Mouse (Mus musculus) gastrocnemius, adult 2 months (tissue): ENCODE measurements around the gene Upp2. TPM values are rescaled to one million over a fixed set of nuclear protein-coding genes. Genes with fewer than 3 reads are reported as not detected.
A peak's percentile ranks its signal among the peaks of the same experiment; 100 is the strongest.

ENCODE experiments used
- DNase-seq: peaks from one replicate; pipeline ENCODE4 v3.0.0; 2022
- H3K27ac ChIP-seq: fragments of 200-600 bp; 2 replicates; pipeline ENCODE4 v1.8.1; 2022; ENCODE audit warnings: mild to moderate bottlenecking
- H3K4me3 ChIP-seq: fragments of 200-600 bp; 2 replicates; pipeline ENCODE4 v1.8.1; 2022; ENCODE audit warnings: mild to moderate bottlenecking, moderate library complexity
- CTCF ChIP-seq: fragments of 200-600 bp; IDR thresholded peaks from 2 replicates; pipeline ENCODE4 v1.8.1; 2022; ENCODE audit warnings: antibody characterized with exemption, mild to moderate bottlenecking, moderate library complexity
- intact Hi-C: fragments of 180-260 bp; cut with DNase I; formaldehyde crosslinking; loops from one replicate; pipeline ENCODE4 v1.15.1; 2025
- total RNA-seq, 2 experiments: library from RNA; stranded (reverse); gene quantifications; 2 replicates each; pipeline ENCODE4 v1.2.3; 2021

Gene Upp2
- total RNA-seq, 2 experiments from 2014 or later: 2.0 to 2.4 TPM

DNA sequence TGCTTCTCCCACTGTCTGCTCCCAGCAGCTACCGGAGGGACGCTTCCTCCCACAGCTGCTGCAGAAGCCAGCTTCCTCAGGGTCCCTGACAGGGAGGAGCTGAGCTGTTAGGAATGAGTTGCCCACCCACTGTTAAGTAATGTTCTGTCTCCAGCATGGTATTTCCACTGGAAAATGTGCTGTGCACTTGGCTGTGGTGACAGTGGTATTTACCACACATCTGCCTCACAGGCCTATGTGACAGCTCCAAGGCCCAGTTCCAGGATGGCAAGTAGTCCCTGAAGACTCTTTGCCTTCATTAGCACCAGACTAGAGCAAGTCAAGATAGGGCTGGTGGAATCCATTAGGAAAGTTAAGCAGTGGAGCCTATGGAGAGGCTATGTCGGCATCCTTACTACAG, 102.0 kb downstream of the Upp2 start:
- no peak for DNase-seq
- Histone ChIP-seq H3K27ac (no peak overlapping the region), H3K4me3 (no peak overlapping the region)
- intact Hi-C loops: loop anchor here (5.0 to 10.0 kb wide), 4 partner anchors 102 to 612 kb away; partner anchors contain the start of genes Acvr1 and Upp2
- TF ChIP-seq CTCF: no peak

DNA sequence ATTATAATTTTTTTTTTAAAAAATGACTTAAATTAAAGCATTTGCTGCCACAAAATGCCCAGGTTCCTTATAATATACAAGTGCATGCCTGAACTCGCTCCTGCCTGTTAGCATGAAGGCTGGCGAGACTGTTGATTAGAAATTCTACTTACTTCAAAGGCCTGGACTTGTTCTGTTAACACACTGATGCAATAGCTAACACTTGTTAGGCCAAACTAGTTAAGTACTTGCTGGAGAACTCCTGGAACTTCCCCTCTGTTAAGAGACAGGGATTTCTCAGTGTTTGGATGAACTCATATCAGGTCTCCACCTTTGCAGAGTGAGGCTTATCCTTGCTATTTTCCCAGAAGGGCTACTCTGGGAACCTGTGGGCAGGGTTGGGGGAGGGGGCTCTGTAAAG, 105.4 kb downstream of the Upp2 start:
- no peak for TF ChIP-seq CTCF
- Histone ChIP-seq H3K4me3 (no peak overlapping the region), H3K27ac (no peak overlapping the region)
- DNase-seq: no peak
- intact Hi-C loops: no loop called here

DNA sequence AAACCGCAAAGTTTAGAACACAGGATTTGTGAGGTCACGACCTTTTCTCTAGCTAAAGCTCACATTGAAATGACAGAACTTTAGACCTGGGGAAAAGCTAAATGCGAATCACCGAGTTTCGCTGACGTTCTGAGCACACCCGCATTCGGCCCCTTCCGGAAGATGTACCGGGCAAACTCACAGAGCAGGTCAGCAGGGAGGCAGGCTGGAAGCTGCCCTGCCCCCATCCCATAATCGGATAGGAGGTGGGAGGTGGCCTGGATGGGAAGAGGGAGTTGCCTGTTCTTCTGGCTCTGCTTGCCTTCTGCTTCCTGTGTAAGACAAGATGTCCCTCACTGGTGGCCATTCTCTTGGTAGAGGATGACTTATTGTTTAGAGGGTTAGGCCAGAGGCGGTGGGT, 112.9 kb downstream of the Upp2 start:
- Histone ChIP-seq H3K4me3 (no peak overlapping the region), H3K27ac (no peak overlapping the region)
- no peak for TF ChIP-seq CTCF
- intact Hi-C loops: loop anchor here (5.0 kb wide), 1 partner anchor 757 kb away; no protein-coding TSS in a partner anchor
- no peak for DNase-seq

DNA sequence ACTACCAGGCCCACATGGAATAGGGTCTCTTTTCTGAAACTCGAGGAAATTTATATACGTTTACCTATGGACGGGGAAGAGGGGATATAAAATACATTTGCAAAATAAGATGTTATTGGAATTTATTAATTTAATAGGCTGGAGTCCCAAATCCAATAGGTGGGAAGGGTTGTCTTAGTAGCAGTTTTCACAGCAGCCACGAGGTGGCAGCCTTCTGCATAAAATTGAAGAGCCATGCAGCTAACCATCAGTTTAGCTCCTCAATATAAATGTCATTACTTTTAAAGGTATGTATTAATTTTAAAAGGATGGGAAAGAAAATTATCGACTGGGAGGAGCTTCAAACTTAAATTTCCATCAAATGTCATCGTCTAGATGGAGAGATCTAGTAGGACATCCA, 113.7 kb downstream of the Upp2 start:
- peak; percentile 89 for TF ChIP-seq CTCF
- intact Hi-C loops: loop anchor here (5.0 kb wide), 1 partner anchor 757 kb away; no protein-coding TSS in a partner anchor
- no peak overlapping the region for H3K27ac ChIP-seq
- no peak overlapping the region for H3K4me3 ChIP-seq
- peak; percentile 71 for DNase-seq

DNA sequence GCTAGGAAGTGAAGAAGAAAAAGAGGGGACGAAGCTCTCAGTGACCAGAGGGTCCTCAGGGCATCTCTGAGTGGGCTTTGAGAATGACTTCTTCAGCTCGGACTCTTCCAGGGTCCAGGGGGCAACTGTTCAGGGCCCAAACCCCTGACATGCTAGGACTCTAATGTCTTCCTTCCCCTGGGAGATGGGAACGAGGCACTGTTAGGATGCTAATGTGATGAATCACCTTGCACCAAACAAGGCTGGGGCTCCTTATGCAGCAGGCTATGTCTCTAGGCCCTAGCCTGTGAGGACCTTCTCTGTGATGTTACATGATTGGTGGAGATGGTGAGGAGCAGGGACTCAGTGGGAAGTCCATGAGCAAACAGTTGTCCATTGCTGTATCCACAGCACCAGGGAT, 114.3 kb downstream of the Upp2 start:
- no peak for TF ChIP-seq CTCF
- no peak for DNase-seq
- Histone ChIP-seq H3K27ac (no peak overlapping the region), H3K4me3 (no peak overlapping the region)
- intact Hi-C loops: loop anchor here (5.0 kb wide), 1 partner anchor 756 kb away; no protein-coding TSS in a partner anchor

DNA sequence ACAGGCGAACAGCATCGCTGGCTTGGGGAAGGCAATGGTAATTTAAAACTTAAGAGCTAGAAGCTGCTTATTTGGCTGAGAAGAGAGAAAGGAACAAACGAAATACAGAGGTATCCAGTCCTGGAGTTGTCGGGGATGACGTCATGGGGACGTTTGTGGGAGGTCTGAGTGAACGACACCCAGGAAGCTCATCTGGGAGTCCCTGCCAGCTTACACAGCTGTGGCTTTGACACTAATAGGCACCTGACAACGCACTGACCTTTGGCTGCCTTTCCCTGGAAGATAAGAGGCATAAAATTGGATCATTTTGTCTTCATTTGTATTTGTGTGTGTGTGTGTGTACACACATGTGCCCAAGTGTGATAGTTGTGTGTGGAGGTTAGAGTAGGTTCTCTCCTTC, 130.4 kb downstream of the Upp2 start:
- intact Hi-C loops: no loop called here
- Histone ChIP-seq H3K4me3 (no peak overlapping the region), H3K27ac (no peak overlapping the region)
- TF ChIP-seq CTCF: no peak
- DNase-seq: no peak

DNA sequence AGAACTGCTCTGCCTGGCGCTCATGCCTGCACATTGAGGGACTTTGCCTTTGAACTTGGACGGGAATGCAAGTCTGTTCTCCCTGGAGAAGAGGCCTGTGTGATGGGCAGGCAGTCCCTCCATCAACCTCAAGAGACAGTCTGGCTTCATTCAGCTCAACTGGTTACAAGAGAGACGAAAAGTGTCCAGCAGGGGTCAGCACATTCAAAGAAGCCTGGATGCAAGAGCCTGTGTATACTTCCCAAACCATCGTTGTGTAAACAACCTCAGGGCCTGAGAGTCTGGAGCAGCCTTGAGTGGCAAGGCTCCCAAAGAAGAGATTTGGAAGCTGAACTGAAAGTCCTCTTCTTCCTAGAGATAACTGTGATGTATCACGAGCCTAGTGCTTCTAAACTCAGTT, 132.8 kb downstream of the Upp2 start:
- DNase-seq: peak; percentile 80
- intact Hi-C loops: loop anchor here (5.0 to 10.0 kb wide), 2 partner anchors 585 to 737 kb away; no protein-coding TSS in a partner anchor
- TF ChIP-seq CTCF: peak; percentile 85

DNA sequence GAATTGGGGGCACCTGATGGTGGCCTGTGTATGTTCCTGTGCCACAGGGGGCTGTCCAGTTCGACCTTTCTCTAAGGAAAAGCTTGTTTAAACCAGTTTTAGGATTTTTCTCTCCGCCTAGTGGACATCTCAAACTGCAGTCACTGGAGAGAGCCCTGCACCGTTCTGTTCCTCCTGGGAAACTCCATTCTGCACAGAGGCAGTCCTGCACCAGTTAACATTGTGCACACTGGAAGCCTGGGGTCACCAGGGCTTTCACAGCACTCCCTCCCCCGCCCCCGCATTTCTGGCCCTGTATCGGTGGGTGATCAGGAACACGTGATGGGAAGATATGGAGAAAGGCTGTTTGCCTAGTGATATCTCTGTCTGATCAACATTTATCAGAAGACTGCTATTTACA, 133.3 kb downstream of the Upp2 start:
- DNase-seq: no peak
- intact Hi-C loops: loop anchor here (5.0 to 10.0 kb wide), 2 partner anchors 584 to 737 kb away; no protein-coding TSS in a partner anchor
- no peak for TF ChIP-seq CTCF
- Histone ChIP-seq H3K27ac (no peak overlapping the region), H3K4me3 (no peak overlapping the region)

More for the DNA sequence above, 132.8 kb downstream of the Upp2 start:
- Histone ChIP-seq H3K4me3 (no peak overlapping the region), H3K27ac (no peak overlapping the region)

DNA sequence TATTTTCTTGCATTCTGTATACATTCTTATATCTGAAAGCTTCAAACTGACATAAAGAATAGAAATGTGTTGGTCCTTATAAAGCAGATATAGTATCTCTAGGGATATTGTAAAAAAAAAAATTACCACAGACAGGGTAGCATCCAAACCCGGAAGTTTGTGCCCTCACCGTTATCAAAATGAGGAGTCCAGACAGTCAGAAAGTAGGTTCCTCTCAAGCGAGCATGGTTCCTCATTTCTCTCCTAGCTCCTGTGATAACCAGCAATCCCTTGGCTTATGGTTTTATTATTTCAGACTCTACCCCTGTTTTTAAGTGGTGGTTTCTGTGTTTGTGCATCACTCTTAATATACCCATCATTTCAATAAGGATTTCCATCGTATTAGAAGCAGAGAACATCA, 134.5 kb downstream of the Upp2 start:
- intact Hi-C loops: loop anchor here (2.0 to 10.0 kb wide), 3 partner anchors 459 to 736 kb away; partner anchors contain the start of genes Ccdc148 and Pkp4
- DNase-seq: no peak
- no peak for TF ChIP-seq CTCF
- H3K27ac ChIP-seq: no peak overlapping the region
- no peak overlapping the region for H3K4me3 ChIP-seq

DNA sequence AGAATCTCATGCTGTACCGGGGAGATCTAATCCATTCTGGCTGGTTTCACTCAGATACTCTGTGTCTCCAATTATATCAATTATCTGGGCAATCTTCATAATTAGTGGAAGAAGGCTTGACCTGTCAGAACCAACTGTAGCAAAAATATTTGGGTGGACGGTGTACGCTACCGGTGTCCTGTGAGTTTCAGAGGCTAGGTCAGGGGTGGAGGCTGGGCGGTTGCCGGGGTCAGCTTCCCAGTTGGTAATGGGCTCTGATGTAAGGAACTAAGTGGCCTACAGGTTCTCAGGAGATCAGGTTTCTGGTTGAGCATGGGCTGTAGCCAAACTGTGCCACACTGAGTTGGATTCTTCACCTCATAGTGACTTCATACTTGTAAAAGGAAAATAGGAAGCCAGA, 136.1 kb downstream of the Upp2 start:
- peak overlapping the region; percentile 84 for H3K27ac ChIP-seq
- peak overlapping the region; percentile 34 for H3K4me3 ChIP-seq
- intact Hi-C loops: loop anchor here (2.0 to 10.0 kb wide), 3 partner anchors 458 to 734 kb away; partner anchors contain the start of genes Ccdc148 and Pkp4
- DNase-seq: peak; percentile 68
- no peak for TF ChIP-seq CTCF

DNA sequence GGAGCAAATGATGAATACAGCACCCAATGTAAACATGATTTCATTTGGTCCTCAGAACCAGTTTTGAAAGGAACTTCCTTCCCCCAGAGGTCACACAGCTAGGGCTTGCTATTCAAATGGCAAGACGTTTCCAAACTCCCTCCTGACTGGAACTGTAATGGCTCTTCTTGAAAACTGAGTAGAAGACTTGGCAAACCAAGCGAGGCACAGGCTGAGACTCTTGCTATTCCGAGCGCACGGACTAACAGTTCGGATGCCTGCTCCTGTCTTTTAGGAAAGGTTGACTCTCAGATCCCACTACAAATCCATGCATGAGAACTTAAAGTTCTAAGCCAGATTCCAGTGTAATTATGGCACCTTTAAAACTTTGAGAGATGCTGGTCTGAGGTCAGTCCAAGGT, 136.5 kb downstream of the Upp2 start:
- Histone ChIP-seq H3K27ac (peak overlapping the region; percentile 84), H3K4me3 (peak overlapping the region; percentile 34)
- intact Hi-C loops: loop anchor here (2.0 to 10.0 kb wide), 3 partner anchors 457 to 734 kb away; partner anchors contain the start of genes Ccdc148 and Pkp4
- no peak for TF ChIP-seq CTCF
- peak; percentile 52 for DNase-seq

DNA sequence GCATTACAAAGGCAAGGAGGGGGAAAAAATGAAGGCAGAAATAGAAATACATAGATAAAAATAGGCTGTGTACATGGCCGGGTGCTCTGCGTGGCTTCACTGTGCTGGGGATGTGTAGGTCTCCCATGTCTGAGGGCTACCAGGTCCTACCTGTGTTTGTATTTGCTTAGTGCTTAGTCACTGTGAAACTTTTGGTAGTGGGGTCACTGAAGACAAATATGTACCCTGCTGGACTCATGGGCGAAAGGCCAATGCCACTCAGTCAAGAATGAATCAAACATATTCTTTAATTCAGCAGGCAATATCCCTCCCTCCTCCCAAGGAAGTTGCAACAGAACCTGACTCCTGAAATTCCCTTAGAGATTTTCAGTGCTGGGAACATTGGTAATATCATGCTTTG, 137.5 kb downstream of the Upp2 start:
- peak overlapping the region; percentile 84 for H3K27ac ChIP-seq
- no peak for DNase-seq
- H3K4me3 ChIP-seq: no peak overlapping the region
- TF ChIP-seq CTCF: no peak
- intact Hi-C loops: loop anchor here (5.0 to 10.0 kb wide), 2 partner anchors 580 to 733 kb away; no protein-coding TSS in a partner anchor

DNA sequence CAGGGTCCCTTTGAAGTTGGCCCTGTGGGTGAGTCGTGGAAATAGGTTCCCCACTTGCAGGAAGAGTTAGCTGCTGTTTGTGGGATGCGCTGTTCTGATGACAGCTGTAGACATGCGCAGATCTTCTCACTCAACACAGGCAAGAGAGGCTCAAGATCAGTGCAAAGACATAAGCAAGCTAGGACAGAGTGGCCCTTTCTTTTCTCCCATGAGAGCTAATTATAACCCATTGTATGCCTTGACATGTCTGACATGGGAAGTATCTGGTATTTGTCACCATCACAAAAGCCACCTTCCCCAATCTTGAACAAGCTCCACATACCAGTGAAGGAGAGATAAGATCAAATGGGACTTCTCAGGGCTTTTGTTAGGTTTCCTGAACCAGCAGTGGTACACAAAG, 140.6 kb downstream of the Upp2 start:
- Histone ChIP-seq H3K4me3 (no peak overlapping the region), H3K27ac (peak overlapping the region; percentile 71; the same call in 1 of the 2 replicates)
- no peak for DNase-seq
- no peak for TF ChIP-seq CTCF
- intact Hi-C loops: loop anchor here (10.0 kb wide), 1 partner anchor 577 kb away; no protein-coding TSS in a partner anchor

DNA sequence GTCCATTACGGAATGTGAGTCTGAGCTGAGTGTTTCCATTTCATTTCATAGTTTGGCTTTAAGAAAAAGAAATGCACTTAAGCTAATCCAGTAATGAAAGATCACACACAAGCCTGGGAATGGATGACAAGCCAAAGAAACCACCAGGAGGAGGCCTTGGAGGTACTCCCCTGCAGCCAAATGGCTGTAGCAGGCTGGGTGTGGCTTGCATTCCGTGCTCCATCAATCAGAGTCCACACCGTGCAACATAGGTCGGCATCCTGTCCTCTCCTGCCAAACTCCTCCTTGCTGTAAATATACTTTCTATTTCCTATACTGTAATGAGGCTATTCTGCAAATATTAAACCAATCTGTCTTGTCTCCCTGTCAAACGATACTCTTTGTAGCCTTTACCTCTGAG, 143.1 kb downstream of the Upp2 start:
- H3K4me3 ChIP-seq: no peak overlapping the region
- no peak for TF ChIP-seq CTCF
- H3K27ac ChIP-seq: no peak overlapping the region
- intact Hi-C loops: no loop called here
- no peak for DNase-seq
